Mouse (Mus musculus): Measurements from ENCODE around the gene 1700047I17Rik2.
"Not testable (repeated sequence)": the region's sequence is repeated elsewhere in the genome, so short reads cannot be mapped to it uniquely, and the experiment has no call there.

DNA sequence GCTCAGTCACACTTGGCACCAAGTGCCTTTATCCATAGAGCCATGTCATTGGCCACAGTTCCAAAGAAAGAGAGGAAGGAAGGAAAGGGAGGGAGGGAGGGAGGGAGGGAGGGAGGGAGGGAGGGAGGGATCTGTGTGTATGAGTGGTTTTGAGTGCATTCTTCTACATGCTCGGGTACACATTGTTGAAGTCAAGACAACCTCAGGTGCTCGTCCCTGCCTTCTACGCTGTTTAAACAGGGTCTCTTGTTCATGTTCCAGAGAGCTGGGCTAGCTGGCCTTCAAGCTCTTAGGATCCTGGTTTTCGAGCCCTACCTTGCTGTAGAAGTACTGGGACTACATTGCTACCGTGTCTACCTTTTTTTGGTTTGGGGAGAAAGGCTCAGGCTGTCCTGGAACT, 64.0 kb downstream of the 1700047I17Rik2 start:
- TF ChIP-seq CTCF (IDR thresholded peaks at IDR 0.05; ENCODE audit: low read depth, low read length); GATA1 (IDR thresholded peaks at IDR 0.05; ENCODE audit: borderline replicate concordance, low read length); POLR2AphosphoS5 (IDR thresholded peaks at IDR 0.05; ENCODE audit: insufficient replicate concordance, low read depth, low read length); TAL1 (conservative IDR thresholded peaks at IDR 0.05; ENCODE audit: low read depth, low read length); GATA2 (IDR thresholded peaks at IDR 0.05; ENCODE audit: borderline replicate concordance, low read depth, low read length): not testable (repeated sequence)

Data from G1E (cell line).